Mouse (Mus musculus): ENCODE data around the gene Mvb12b. TPM values are rescaled to one million over a fixed set of nuclear protein-coding genes. Genes with fewer than 3 reads are reported as not detected.

Gene Mvb12b
- total and polyA plus RNA-seq, 3 experiments, result 22.8 to 23.3 TPM; not detected in 1

DNA sequence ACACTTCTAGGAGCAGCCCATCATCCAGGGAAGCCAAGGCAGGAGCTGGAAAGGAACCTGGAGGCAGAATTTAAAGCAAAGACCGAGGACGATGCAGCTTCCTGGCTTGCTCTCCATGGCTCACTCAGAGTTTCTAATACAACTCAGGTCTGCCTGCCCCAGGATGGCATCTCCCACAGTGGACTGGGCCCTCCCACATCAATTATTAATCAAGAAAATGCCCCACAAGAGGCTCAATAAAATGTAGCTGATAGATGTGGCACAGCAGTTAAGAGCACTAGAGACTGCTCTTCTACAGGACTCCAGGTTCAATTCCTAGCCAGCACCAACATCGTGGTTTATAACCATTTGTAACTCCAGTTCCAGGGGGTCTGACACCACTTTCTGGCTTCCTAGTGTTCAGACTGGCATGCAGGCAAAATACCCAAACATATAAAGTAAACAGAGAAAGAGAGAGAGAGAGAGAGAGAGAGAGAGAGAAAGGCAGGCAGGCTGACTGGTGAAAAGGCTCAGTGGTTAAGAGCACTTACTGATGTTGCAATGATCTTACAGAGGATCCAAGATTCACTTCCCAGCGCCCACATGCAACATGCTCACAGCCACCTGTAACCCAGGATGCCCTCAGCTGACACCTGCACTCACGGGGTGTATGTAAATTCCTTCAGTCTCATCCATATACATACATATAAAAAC, 18.6 kb downstream of the Mvb12b start:
- Histone ChIP-seq H3K9ac (ENCODE audit: control insufficient read depth, low read depth, low read length, poor library complexity, severe bottlenecking) (no peak overlapping the region), H3K4me3 (ENCODE audit: control insufficient read depth in 1 of 2, insufficient read depth in 1 of 2, low read depth in 2 of 2, low read length in 2 of 2) (no peak overlapping the region), H3K27me3 (ENCODE audit: control insufficient read depth in 1 of 2, insufficient read depth in 2 of 2, low read length in 2 of 2) (no peaks in the 10 kb centered on the region), H3K9me3 (replicated peaks; ENCODE audit: insufficient read depth, low read length) (no peaks in the 10 kb centered on the region), H3K36me3 (ENCODE audit: control insufficient read depth in 1 of 2, insufficient read depth in 2 of 2, low read length in 2 of 2) (peaks cover 0 to 25% of the 10 kb centered on the region in 2 experiments; a peak in 2 of 4 replicates), H3K79me2 (ENCODE audit: control insufficient read depth, insufficient read depth, low read length, poor library complexity) (no peaks in the 10 kb centered on the region), H3K27ac (ENCODE audit: control insufficient read depth, low read depth, low read length) (no peak overlapping the region), H3K4me1 (ENCODE audit: control insufficient read depth in 1 of 2, insufficient read depth in 2 of 2, low read length in 2 of 2) (peaks cover 12 to 26% of the 10 kb centered on the region in 2 experiments)
- TF ChIP-seq HCFC1 (IDR thresholded peaks at IDR 0.05; ENCODE audit: low read depth, low read length) (no peak), JUND (IDR thresholded peaks at IDR 0.05; ENCODE audit: low read depth, low read length) (no peak), MYC (IDR thresholded peaks at IDR 0.05; ENCODE audit: low read depth, low read length) (no peak), ETS1 (IDR thresholded peaks at IDR 0.05; ENCODE audit: low read depth, low read length) (no peak), BHLHE40 (IDR thresholded peaks at IDR 0.05; ENCODE audit: borderline replicate concordance, low read depth, low read length) (no peak), E2F4 (IDR thresholded peaks at IDR 0.05; ENCODE audit: borderline replicate concordance, low read depth, low read length) (no peak), CHD2 (IDR thresholded peaks at IDR 0.05; ENCODE audit: low read length) (no peak), GATA1 (IDR thresholded peaks at IDR 0.05; ENCODE audit: low read depth, low read length) (no peak), EP300 (IDR thresholded peaks at IDR 0.05; ENCODE audit: low read depth in 1 of 2, low read length in 2 of 2) (no peak), POLR2A (IDR thresholded peaks at IDR 0.05; ENCODE audit: control insufficient read depth in 1 of 2, insufficient read depth in 1 of 2, low read depth in 1 of 2, low read length in 2 of 2, poor library complexity in 1 of 2) (no peak), TAL1 (IDR thresholded peaks at IDR 0.05; ENCODE audit: low read length) (no peak), ZMIZ1 (IDR thresholded peaks at IDR 0.05; ENCODE audit: low read depth, low read length) (no peak), SMC3 (IDR thresholded peaks at IDR 0.05; ENCODE audit: low read depth, low read length) (no peak)
- DNase-seq (ENCODE audit: low read depth, low spot score), result no peak

DNA sequence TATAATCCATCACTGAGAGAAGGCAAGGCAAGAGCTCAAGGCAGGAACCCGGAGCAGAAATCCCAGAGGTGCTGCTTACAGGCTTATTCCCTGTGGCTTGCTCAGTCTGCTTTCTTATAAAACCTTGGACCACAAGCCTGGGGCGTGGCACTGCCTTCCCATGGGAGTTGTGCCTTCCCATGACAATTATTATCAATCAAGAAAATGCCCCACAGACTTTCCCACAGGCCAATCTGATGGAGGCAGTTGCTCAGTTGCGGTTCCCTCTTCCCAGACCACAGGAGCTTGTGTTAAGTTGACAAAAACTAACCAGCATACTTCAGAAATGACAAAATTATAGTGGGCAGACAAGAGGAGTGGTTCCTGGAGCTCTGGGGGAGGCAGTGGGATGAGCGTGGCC, 19.4 kb downstream of the Mvb12b start:
- Histone ChIP-seq H3K79me2 (ENCODE audit: control insufficient read depth, insufficient read depth, low read length, poor library complexity) (no peaks in the 10 kb centered on the region), H3K36me3 (ENCODE audit: control insufficient read depth in 1 of 2, insufficient read depth in 2 of 2, low read length in 2 of 2) (peaks cover 0 to 25% of the 10 kb centered on the region in 2 experiments; a peak in 2 of 4 replicates), H3K9me3 (replicated peaks; ENCODE audit: insufficient read depth, low read length) (no peaks in the 10 kb centered on the region), H3K27me3 (ENCODE audit: control insufficient read depth in 1 of 2, insufficient read depth in 2 of 2, low read length in 2 of 2) (no peaks in the 10 kb centered on the region), H3K9ac (ENCODE audit: control insufficient read depth, low read depth, low read length, poor library complexity, severe bottlenecking) (no peak overlapping the region), H3K4me1 (ENCODE audit: control insufficient read depth in 1 of 2, insufficient read depth in 2 of 2, low read length in 2 of 2) (peaks cover 12 to 26% of the 10 kb centered on the region in 2 experiments), H3K27ac (ENCODE audit: control insufficient read depth, low read depth, low read length) (no peak overlapping the region), H3K4me3 (ENCODE audit: control insufficient read depth in 1 of 2, insufficient read depth in 1 of 2, low read depth in 2 of 2, low read length in 2 of 2) (no peak overlapping the region)
- TF ChIP-seq EP300 (IDR thresholded peaks at IDR 0.05; ENCODE audit: low read depth in 1 of 2, low read length in 2 of 2), result peak in 1 of 2 experiments; percentile 44; a peak in 2 of 4 replicates
- no peak for TF ChIP-seq NELFE (IDR thresholded peaks at IDR 0.05; ENCODE audit: low read depth, low read length)
- TF ChIP-seq TAL1 (IDR thresholded peaks at IDR 0.05; ENCODE audit: low read length), result peak; percentile 34; the same call in 1 of the 2 replicates
- DNase-seq (ENCODE audit: low read depth, low spot score), result no peak

DNA sequence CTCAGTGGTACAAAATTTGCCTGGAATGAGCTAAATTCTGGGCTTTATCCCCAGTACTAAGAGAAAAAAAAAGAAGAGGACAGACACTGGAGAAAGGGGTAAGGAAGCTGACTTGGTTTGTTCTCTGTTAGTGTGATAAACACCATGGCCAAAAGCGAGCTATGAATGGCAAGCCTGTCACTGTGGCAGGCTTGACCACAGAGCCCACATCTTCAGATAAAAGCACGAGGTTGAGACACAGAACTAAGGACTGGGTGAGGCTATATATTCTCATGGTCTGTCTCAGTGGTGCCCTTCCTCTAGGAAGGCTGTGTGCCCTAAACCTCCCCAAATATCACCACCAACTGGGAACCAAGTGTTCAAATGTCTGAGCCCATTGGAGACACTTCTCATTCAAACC, 31.0 kb downstream of the Mvb12b start:
- Histone ChIP-seq H3K9me3 (replicated peaks; ENCODE audit: insufficient read depth, low read length) (no peaks in the 10 kb centered on the region), H3K36me3 (ENCODE audit: control insufficient read depth in 1 of 2, insufficient read depth in 2 of 2, low read length in 2 of 2) (peaks cover 0 to 3% of the 10 kb centered on the region in 2 experiments; a peak in 3 of 4 replicates), H3K9ac (ENCODE audit: control insufficient read depth, low read depth, low read length, poor library complexity, severe bottlenecking) (no peak overlapping the region), H3K4me3 (ENCODE audit: control insufficient read depth in 1 of 2, insufficient read depth in 1 of 2, low read depth in 2 of 2, low read length in 2 of 2) (no peak overlapping the region), H3K4me1 (ENCODE audit: control insufficient read depth in 1 of 2, insufficient read depth in 2 of 2, low read length in 2 of 2) (peaks cover 6 to 8% of the 10 kb centered on the region in 2 experiments), H3K27ac (ENCODE audit: control insufficient read depth, low read depth, low read length) (no peak overlapping the region), H3K27me3 (ENCODE audit: control insufficient read depth in 1 of 2, insufficient read depth in 2 of 2, low read length in 2 of 2) (no peaks in the 10 kb centered on the region), H3K79me2 (ENCODE audit: control insufficient read depth, insufficient read depth, low read length, poor library complexity) (no peaks in the 10 kb centered on the region)
- TF ChIP-seq E2F4 (IDR thresholded peaks at IDR 0.05; ENCODE audit: borderline replicate concordance, low read depth, low read length) (no peak), TBP (IDR thresholded peaks at IDR 0.05; ENCODE audit: low read depth, low read length) (0 out of 2 replicates have a peak, but pooled peaks have one; percentile 22), MXI1 (IDR thresholded peaks at IDR 0.05; ENCODE audit: low read depth, low read length) (peak; percentile 39; the same call in 1 of the 2 replicates)
- no peak for DNase-seq (ENCODE audit: low read depth, low spot score)

All from MEL (cell line).